Mouse (Mus musculus) stomach, postnatal 0 days (tissue): Measurements from ENCODE around the gene Sppl3. TPM values are rescaled to one million over a fixed set of nuclear protein-coding genes. Genes with fewer than 3 reads are reported as not detected.

Experiments used
- ATAC-seq: fragments of 200-750 bp; cut with Nextera tagmentation; 2 replicates; pipeline ENCODE4 v1.8.0; 2017; ENCODE audit not compliant: low FRiP score, low TSS enrichment
- DNase-seq: peaks from one replicate; pipeline ENCODE4 v3.0.0-alpha.2; 2016; ENCODE audit warnings: low spot score
- H3K27ac ChIP-seq: fragments of 300-500 bp; sonication (generic); replicated peaks from 2 replicates; pipeline ENCODE4 v1.5.1; 2014; ENCODE audit warnings: mild to moderate bottlenecking, control low read depth
- H3K27me3 ChIP-seq: fragments of 300-500 bp; sonication (generic); 2 replicates; pipeline ENCODE4 v1.6.1; 2014; ENCODE audit warnings: low read length; ENCODE audit not compliant: control insufficient read depth, insufficient read depth
- H3K36me3 ChIP-seq: fragments of 300-500 bp; sonication (generic); 2 replicates; pipeline ENCODE4 v1.6.1; 2014; ENCODE audit warnings: low read length, mixed read lengths; ENCODE audit not compliant: control insufficient read depth, insufficient read depth
- H3K4me1 ChIP-seq: fragments of 300-500 bp; sonication (generic); replicated peaks from 2 replicates; pipeline ENCODE4 v1.6.1; 2014; ENCODE audit warnings: antibody characterized with exemption; ENCODE audit not compliant: control insufficient read depth, insufficient read depth
- H3K4me2 ChIP-seq: fragments of 300-500 bp; sonication (generic); replicated peaks from 2 replicates; pipeline ENCODE4 v1.6.1; 2014; ENCODE audit warnings: low read depth, mild to moderate bottlenecking, control low read depth, moderate library complexity
- H3K4me3 ChIP-seq: fragments of 300-500 bp; sonication (generic); 2 replicates; pipeline ENCODE4 v1.5.1; 2014; ENCODE audit warnings: low read depth, low read length, control low read depth
- H3K9ac ChIP-seq: fragments of 300-500 bp; sonication (generic); 2 replicates; pipeline ENCODE4 v1.6.1; 2014; ENCODE audit warnings: mild to moderate bottlenecking, low read length, control low read depth, mixed read lengths
- H3K9me3 ChIP-seq: fragments of 300-500 bp; sonication (generic); 2 replicates; pipeline ENCODE4 v1.6.1; 2016; ENCODE audit warnings: low read length; ENCODE audit not compliant: control insufficient read depth
- CTCF ChIP-seq: IDR thresholded peaks from 2 replicates; pipeline ENCODE4 v1.5.1; 2016; ENCODE audit warnings: antibody characterized with exemption, low read depth, mild to moderate bottlenecking, moderate library complexity
- EP300 ChIP-seq: optimal IDR thresholded peaks from 2 replicates; pipeline ENCODE3; 2016; ENCODE audit warnings: antibody characterized with exemption
- WGBS: fragments of 180-500 bp; shearing (Covaris S2); extraction: QIAGEN DNeasy Blood & Tissue Kit; methylation state at CpG from one replicate; pipeline ENCODE4 v1.1.7; 2014; 5-methylcytosine and 5-hydroxymethylcytosine counted together
- polyA plus RNA-seq: library from polyadenylated mRNA; unstranded; fragments of >200 nt; fragmentation: Nextera tagmentation; extraction: Ambion mirVana; gene quantifications from 2 replicates; pipeline ENCODE4 v1.2.1, GENCODE M21; 2015

Gene Sppl3
- polyA plus RNA-seq, 1 experiment from 2014 or later, result 25.2 TPM

GRCm38 (mm10) chr5:115058584-115059297 lies 47.8 kb downstream of the Sppl3 start:
- no peaks in the 10 kb centered on the region for H3K9me3 ChIP-seq
- no peak overlapping the region for H3K4me3 ChIP-seq
- no peak overlapping the region for H3K27ac ChIP-seq
- no peak overlapping the region for H3K9ac ChIP-seq
- no peaks in the 10 kb centered on the region for H3K36me3 ChIP-seq
- TF ChIP-seq EP300, result no peak
- no peak for TF ChIP-seq CTCF
- no peaks in the 10 kb centered on the region for H3K27me3 ChIP-seq
- DNase-seq, result no peak
- no peak for ATAC-seq
- 69% methylated on average over 7 of the region's 7 CpGs for WGBS
- no peaks in the 10 kb centered on the region for H3K4me1 ChIP-seq
- no peak overlapping the region for H3K4me2 ChIP-seq

GRCm38 (mm10) chr5:115060067-115060695 lies 49.2 kb downstream of the Sppl3 start:
- TF ChIP-seq CTCF (no peak), EP300 (no peak)
- Histone ChIP-seq H3K27ac (no peak overlapping the region), H3K36me3 (no peaks in the 10 kb centered on the region), H3K4me3 (no peak overlapping the region), H3K9me3 (no peaks in the 10 kb centered on the region), H3K4me2 (no peak overlapping the region), H3K4me1 (no peaks in the 10 kb centered on the region), H3K27me3 (no peaks in the 10 kb centered on the region), H3K9ac (no peak overlapping the region)
- DNase-seq (no peak), ATAC-seq (no peak)
- 73% methylated on average over 8 of the region's 8 CpGs for WGBS

- no peak overlapping the region for H3K4me2 ChIP-seq
- WGBS, result 88% methylated on average over 3 of the region's 3 CpGs
- no peaks in the 10 kb centered on the region for H3K27me3 ChIP-seq
- H3K4me1 ChIP-seq, result no peaks in the 10 kb centered on the region
- DNase-seq (no peak), ATAC-seq (no peak)
- H3K27ac ChIP-seq, result no peak overlapping the region
- H3K9ac ChIP-seq, result no peak overlapping the region
- H3K9me3 ChIP-seq, result no peaks in the 10 kb centered on the region
- H3K4me3 ChIP-seq, result no peak overlapping the region
- H3K36me3 ChIP-seq, result no peaks in the 10 kb centered on the region
- no peak for TF ChIP-seq CTCF
- TF ChIP-seq EP300, result no peak
These were observed 50.0 kb downstream of the Sppl3 start for GRCm38 (mm10) chr5:115060977-115061376.

GRCm38 (mm10) chr5:115062566-115062965 lies 51.6 kb downstream of the Sppl3 start:
- Histone ChIP-seq H3K4me1 (no peaks in the 10 kb centered on the region), H3K4me2 (no peak overlapping the region), H3K27me3 (no peaks in the 10 kb centered on the region), H3K9me3 (no peaks in the 10 kb centered on the region), H3K4me3 (no peak overlapping the region), H3K36me3 (no peaks in the 10 kb centered on the region), H3K27ac (no peak overlapping the region), H3K9ac (no peak overlapping the region)
- ATAC-seq (no peak), DNase-seq (no peak)
- 58% methylated on average over 1 of the region's 1 CpGs for WGBS
- TF ChIP-seq CTCF (no peak), EP300 (no peak)

GRCm38 (mm10) chr5:115063391-115063790 lies 52.5 kb downstream of the Sppl3 start:
- no peaks in the 10 kb centered on the region for H3K27me3 ChIP-seq
- no peaks in the 10 kb centered on the region for H3K9me3 ChIP-seq
- DNase-seq (no peak), ATAC-seq (no peak)
- TF ChIP-seq CTCF, result no peak
- no peak for TF ChIP-seq EP300
- H3K27ac ChIP-seq, result no peak overlapping the region
- no peak overlapping the region for H3K9ac ChIP-seq
- no peak overlapping the region for H3K4me2 ChIP-seq
- no peaks in the 10 kb centered on the region for H3K36me3 ChIP-seq
- WGBS, result 75% methylated on average over 7 of the region's 7 CpGs
- H3K4me1 ChIP-seq, result no peaks in the 10 kb centered on the region
- no peak overlapping the region for H3K4me3 ChIP-seq

- TF ChIP-seq EP300, result no peak
- TF ChIP-seq CTCF, result no peak
- H3K4me1 ChIP-seq, result no peaks in the 10 kb centered on the region; the same call in none of the 2 replicates
- no peaks in the 10 kb centered on the region for H3K36me3 ChIP-seq
- H3K4me2 ChIP-seq, result no peak overlapping the region
- H3K9me3 ChIP-seq, result no peaks in the 10 kb centered on the region
- H3K4me3 ChIP-seq, result no peak overlapping the region
- 66% methylated on average over 4 of the region's 4 CpGs for WGBS
- ATAC-seq (no peak), DNase-seq (no peak)
- no peak overlapping the region for H3K9ac ChIP-seq
- no peak overlapping the region for H3K27ac ChIP-seq
- no peaks in the 10 kb centered on the region for H3K27me3 ChIP-seq
These were observed 55.3 kb downstream of the Sppl3 start for GRCm38 (mm10) chr5:115066245-115066644.
